Mouse (Mus musculus): ENCODE results near the gene Ube4a. TPM values are rescaled to one million over a fixed set of nuclear protein-coding genes. Genes with fewer than 3 reads are reported as not detected.

Gene Ube4a
- polyA plus RNA-seq, 2 experiments: 7.6 to 11.6 TPM

- no peaks in the 10 kb centered on the region for H3K36me3 ChIP-seq (replicated peaks; ENCODE audit: control insufficient read depth, insufficient read depth, low read depth)
- TF ChIP-seq CTCF (IDR thresholded peaks at IDR 0.05; ENCODE audit: low read depth) (no peak), EP300 (IDR thresholded peaks at IDR 0.05; ENCODE audit: low read depth) (no peak)
- no peak overlapping the region for H3K4me2 ChIP-seq (ENCODE audit: low read depth)
- no peak overlapping the region for H3K9ac ChIP-seq (replicated peaks)
- no peaks in the 10 kb centered on the region for H3K27me3 ChIP-seq (ENCODE audit: control insufficient read depth, insufficient read depth, low read length)
- ATAC-seq (ENCODE audit: insufficient read depth) (no peak), DNase-seq (ENCODE audit: low read depth in 3 of 3, low spot score in 3 of 3) (no peak)
- H3K27ac ChIP-seq: no peak overlapping the region
- no peak overlapping the region for H3K4me3 ChIP-seq (ENCODE audit: insufficient read depth in 1 of 2, low read depth in 2 of 2, low read length in 2 of 2)
- H3K9me3 ChIP-seq (ENCODE audit: control insufficient read depth, low read length): no peaks in the 10 kb centered on the region
- WGBS (ENCODE audit: insufficient replicate concordance): 63% methylated on average over 3 of the region's 3 CpGs
- peaks cover 0 to 3% of the 10 kb centered on the region in 2 experiments; a peak in 3 of 4 replicates for H3K4me1 ChIP-seq (replicated peaks; ENCODE audit: control insufficient read depth in 2 of 2, insufficient read depth in 2 of 2, low read length in 1 of 2)
These were observed 17.1 kb upstream of the Ube4a start for GRCm38 (mm10) chr9:44982531-44982930.

- DNase-seq (ENCODE audit: low read depth in 3 of 3, low spot score in 3 of 3) (no peak), ATAC-seq (ENCODE audit: insufficient read depth) (no peak)
- 76% methylated on average over 8 of the region's 8 CpGs for WGBS (ENCODE audit: insufficient replicate concordance)
- H3K9me3 ChIP-seq (ENCODE audit: control insufficient read depth, low read length): no peaks in the 10 kb centered on the region
- H3K36me3 ChIP-seq (replicated peaks; ENCODE audit: control insufficient read depth, insufficient read depth, low read depth): no peaks in the 10 kb centered on the region
- no peak overlapping the region for H3K4me2 ChIP-seq (ENCODE audit: low read depth)
- H3K27ac ChIP-seq: no peak overlapping the region
- H3K27me3 ChIP-seq (ENCODE audit: control insufficient read depth, insufficient read depth, low read length): no peaks in the 10 kb centered on the region
- TF ChIP-seq EP300 (IDR thresholded peaks at IDR 0.05; ENCODE audit: low read depth): no peak
- no peak overlapping the region for H3K4me3 ChIP-seq (ENCODE audit: insufficient read depth in 1 of 2, low read depth in 2 of 2, low read length in 2 of 2)
- no peak overlapping the region for H3K9ac ChIP-seq (replicated peaks)
- peaks cover 0 to 3% of the 10 kb centered on the region in 2 experiments; a peak in 3 of 4 replicates for H3K4me1 ChIP-seq (replicated peaks; ENCODE audit: control insufficient read depth in 2 of 2, insufficient read depth in 2 of 2, low read length in 1 of 2)
These were observed 16.7 kb upstream of the Ube4a start for GRCm38 (mm10) chr9:44982081-44982480.

GRCm38 (mm10) chr9:44981676-44982075 is 16.3 kb upstream of the Ube4a start, which contains the start of gene Cd3d:
Cd3d (plus strand) TSS chr9:44981786.
- H3K27me3 ChIP-seq (ENCODE audit: control insufficient read depth, insufficient read depth, low read length): no peaks in the 10 kb centered on the region
- H3K9ac ChIP-seq (replicated peaks): no peak within 1 kb of the TSS
- no peaks in the 10 kb centered on the region for H3K36me3 ChIP-seq (replicated peaks; ENCODE audit: control insufficient read depth, insufficient read depth, low read depth)
- ATAC-seq (ENCODE audit: insufficient read depth): no peak
- H3K4me3 ChIP-seq (ENCODE audit: insufficient read depth in 1 of 2, low read depth in 2 of 2, low read length in 2 of 2): no peak within 1 kb of the TSS
- TF ChIP-seq EP300 (IDR thresholded peaks at IDR 0.05; ENCODE audit: low read depth): no peak
- H3K4me2 ChIP-seq (ENCODE audit: low read depth): no peak within 1 kb of the TSS
- no peak for DNase-seq (ENCODE audit: low read depth in 3 of 3, low spot score in 3 of 3)
- 60% methylated on average over 4 of the region's 4 CpGs for WGBS (ENCODE audit: insufficient replicate concordance)
- H3K27ac ChIP-seq: no peak within 1 kb of the TSS
- H3K9me3 ChIP-seq (ENCODE audit: control insufficient read depth, low read length): no peaks in the 10 kb centered on the region
- peaks cover 0 to 3% of the 10 kb centered on the region in 2 experiments; a peak in 3 of 4 replicates for H3K4me1 ChIP-seq (replicated peaks; ENCODE audit: control insufficient read depth in 2 of 2, insufficient read depth in 2 of 2, low read length in 1 of 2)

GRCm38 (mm10) chr9:44981104-44981503 is 15.7 kb upstream of the Ube4a start:
- H3K4me3 ChIP-seq (ENCODE audit: insufficient read depth in 1 of 2, low read depth in 2 of 2, low read length in 2 of 2): no peak overlapping the region
- H3K4me1 ChIP-seq (replicated peaks; ENCODE audit: control insufficient read depth in 2 of 2, insufficient read depth in 2 of 2, low read length in 1 of 2): peaks cover 0 to 3% of the 10 kb centered on the region in 2 experiments; a peak in 3 of 4 replicates
- DNase-seq (ENCODE audit: low read depth in 3 of 3, low spot score in 3 of 3): no peak
- ATAC-seq (ENCODE audit: insufficient read depth): no peak
- no peaks in the 10 kb centered on the region for H3K36me3 ChIP-seq (replicated peaks; ENCODE audit: control insufficient read depth, insufficient read depth, low read depth)
- H3K9me3 ChIP-seq (ENCODE audit: control insufficient read depth, low read length): no peaks in the 10 kb centered on the region
- no peak overlapping the region for H3K4me2 ChIP-seq (ENCODE audit: low read depth)
- 64% methylated on average over 2 of the region's 2 CpGs for WGBS (ENCODE audit: insufficient replicate concordance)
- H3K9ac ChIP-seq (replicated peaks): no peak overlapping the region
- no peak overlapping the region for H3K27ac ChIP-seq
- H3K27me3 ChIP-seq (ENCODE audit: control insufficient read depth, insufficient read depth, low read length): no peaks in the 10 kb centered on the region
- TF ChIP-seq CTCF (IDR thresholded peaks at IDR 0.05; ENCODE audit: low read depth): no peak
- TF ChIP-seq EP300 (IDR thresholded peaks at IDR 0.05; ENCODE audit: low read depth): no peak

- WGBS (ENCODE audit: insufficient replicate concordance): 33% methylated on average over 3 of the region's 3 CpGs
- peak; percentile 59; the same call in 1 of the 2 replicates for ATAC-seq (ENCODE audit: insufficient read depth)
These were observed 14.8 kb upstream of the Ube4a start, which contains the start of gene Cd3g for GRCm38 (mm10) chr9:44980242-44980641. Cd3g (minus strand) TSS chr9:44980431.

More at GRCm38 (mm10) chr9:44980242-44980641, 14.8 kb upstream of the Ube4a start, which contains the start of gene Cd3g:
- Histone ChIP-seq H3K4me1 (replicated peaks; ENCODE audit: control insufficient read depth in 2 of 2, insufficient read depth in 2 of 2, low read length in 1 of 2) (peaks cover 0 to 3% of the 10 kb centered on the region in 2 experiments; a peak in 3 of 4 replicates), H3K4me2 (ENCODE audit: low read depth) (no peak within 1 kb of the TSS), H3K36me3 (replicated peaks; ENCODE audit: control insufficient read depth, insufficient read depth, low read depth) (no peaks in the 10 kb centered on the region), H3K27ac (no peak within 1 kb of the TSS), H3K9me3 (ENCODE audit: control insufficient read depth, low read length) (no peaks in the 10 kb centered on the region), H3K9ac (replicated peaks) (no peak within 1 kb of the TSS), H3K27me3 (ENCODE audit: control insufficient read depth, insufficient read depth, low read length) (no peaks in the 10 kb centered on the region), H3K4me3 (ENCODE audit: insufficient read depth in 1 of 2, low read depth in 2 of 2, low read length in 2 of 2) (no peak within 1 kb of the TSS)
- DNase-seq (ENCODE audit: low read depth in 3 of 3, low spot score in 3 of 3): no peak
- no peak for TF ChIP-seq CTCF (IDR thresholded peaks at IDR 0.05; ENCODE audit: low read depth)
- no peak for TF ChIP-seq EP300 (IDR thresholded peaks at IDR 0.05; ENCODE audit: low read depth)

Measured in liver, embryonic 14.5 days (tissue).